Mouse (Mus musculus): ENCODE measurements at regions not wholly inside any gene's neighbourhood (a gene's known extent, or its start where the extent isn't known, plus 50 kb on each side); places are given as distances from the start of the nearest gene placed in this dataset.

DNA sequence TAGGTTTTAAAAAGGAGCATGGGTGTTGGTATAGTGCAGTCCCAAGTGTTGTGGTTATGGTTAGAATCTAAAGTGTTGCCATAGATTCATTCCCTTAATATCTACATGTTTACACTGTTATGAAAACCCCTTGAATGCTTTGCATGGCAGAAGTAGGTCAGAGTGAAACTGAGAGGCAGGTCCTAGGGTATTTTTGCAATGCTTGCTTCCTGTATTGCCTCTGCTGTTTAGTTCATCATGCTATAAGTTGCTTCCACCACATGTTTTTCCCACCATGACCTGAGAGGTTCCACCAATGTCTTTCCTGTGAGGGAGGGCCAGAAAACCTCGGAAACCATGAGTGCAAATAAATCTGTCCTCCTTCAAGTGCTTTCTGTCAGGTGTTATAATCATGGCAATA is 224.1 kb upstream of the Gm9972 start:
- H3K36me3 ChIP-seq (ENCODE audit: control insufficient read depth in 1 of 2, insufficient read depth in 2 of 2, low read length in 2 of 2): no peaks in the 10 kb centered on the region
- H3K27me3 ChIP-seq (ENCODE audit: control insufficient read depth in 1 of 2, insufficient read depth in 2 of 2, low read length in 2 of 2): no peaks in the 10 kb centered on the region
- H3K27ac ChIP-seq (ENCODE audit: control insufficient read depth, low read depth, low read length): no peak overlapping the region
- DNase-seq (ENCODE audit: low read depth, low spot score): no peak
- H3K9me3 ChIP-seq (replicated peaks; ENCODE audit: insufficient read depth, low read length): no peaks in the 10 kb centered on the region
- TF ChIP-seq ZC3H11A (IDR thresholded peaks at IDR 0.05; ENCODE audit: low read depth, low read length): no peak
- no peak overlapping the region for H3K4me3 ChIP-seq (ENCODE audit: control insufficient read depth in 1 of 2, insufficient read depth in 1 of 2, low read depth in 2 of 2, low read length in 2 of 2)
- H3K79me2 ChIP-seq (ENCODE audit: control insufficient read depth, insufficient read depth, low read length, poor library complexity): no peaks in the 10 kb centered on the region
- no peak overlapping the region for H3K9ac ChIP-seq (ENCODE audit: control insufficient read depth, low read depth, low read length, poor library complexity, severe bottlenecking)
- H3K4me1 ChIP-seq (ENCODE audit: control insufficient read depth in 1 of 2, insufficient read depth in 2 of 2, low read length in 2 of 2): no peaks in the 10 kb centered on the region

DNA sequence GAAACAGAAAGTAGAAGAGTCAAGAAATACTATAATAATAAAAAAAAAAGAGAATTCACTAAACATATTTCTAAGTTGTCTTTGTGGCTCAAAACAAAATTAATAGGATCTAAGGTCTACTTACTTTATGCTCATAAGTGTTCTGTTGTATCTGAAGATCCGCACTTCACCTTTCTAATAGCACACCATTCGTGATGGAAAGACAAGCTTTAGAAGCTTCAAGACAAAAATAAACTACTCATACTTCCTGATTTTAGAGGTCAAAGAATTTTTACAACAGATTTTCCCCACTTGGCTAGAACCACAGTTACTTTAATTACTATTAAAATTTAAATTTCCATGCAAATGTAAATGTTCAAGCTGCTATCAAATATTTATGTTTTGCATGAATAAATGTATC is 219.8 kb upstream of the Gm9972 start:
- H3K36me3 ChIP-seq (ENCODE audit: control insufficient read depth in 1 of 2, insufficient read depth in 2 of 2, low read length in 2 of 2): no peaks in the 10 kb centered on the region
- H3K4me1 ChIP-seq (ENCODE audit: control insufficient read depth in 1 of 2, insufficient read depth in 2 of 2, low read length in 2 of 2): no peaks in the 10 kb centered on the region
- no peaks in the 10 kb centered on the region for H3K79me2 ChIP-seq (ENCODE audit: control insufficient read depth, insufficient read depth, low read length, poor library complexity)
- no peak for TF ChIP-seq KAT2A (conservative IDR thresholded peaks at IDR 0.05; ENCODE audit: low read depth, low read length)
- TF ChIP-seq SMC3 (IDR thresholded peaks at IDR 0.05; ENCODE audit: low read depth, low read length): no peak
- TF ChIP-seq ZNF384 (IDR thresholded peaks at IDR 0.05; ENCODE audit: low read depth, low read length): no peak
- TF ChIP-seq CHD2 (IDR thresholded peaks at IDR 0.05; ENCODE audit: low read length): no peak
- H3K27me3 ChIP-seq (ENCODE audit: control insufficient read depth in 1 of 2, insufficient read depth in 2 of 2, low read length in 2 of 2): no peaks in the 10 kb centered on the region
- no peak overlapping the region for H3K4me3 ChIP-seq (ENCODE audit: control insufficient read depth in 1 of 2, insufficient read depth in 1 of 2, low read depth in 2 of 2, low read length in 2 of 2)
- no peak overlapping the region for H3K9ac ChIP-seq (ENCODE audit: control insufficient read depth, low read depth, low read length, poor library complexity, severe bottlenecking)
- H3K27ac ChIP-seq (ENCODE audit: control insufficient read depth, low read depth, low read length): no peak overlapping the region
- DNase-seq (ENCODE audit: low read depth, low spot score): no peak
- no peaks in the 10 kb centered on the region for H3K9me3 ChIP-seq (replicated peaks; ENCODE audit: insufficient read depth, low read length)

- Histone ChIP-seq H3K4me1 (ENCODE audit: control insufficient read depth in 1 of 2, insufficient read depth in 2 of 2, low read length in 2 of 2) (no peaks in the 10 kb centered on the region), H3K9ac (ENCODE audit: control insufficient read depth, low read depth, low read length, poor library complexity, severe bottlenecking) (no peak overlapping the region), H3K27ac (ENCODE audit: control insufficient read depth, low read depth, low read length) (no peak overlapping the region), H3K9me3 (replicated peaks; ENCODE audit: insufficient read depth, low read length) (no peaks in the 10 kb centered on the region), H3K4me3 (ENCODE audit: control insufficient read depth in 1 of 2, insufficient read depth in 1 of 2, low read depth in 2 of 2, low read length in 2 of 2) (no peak overlapping the region), H3K27me3 (ENCODE audit: control insufficient read depth in 1 of 2, insufficient read depth in 2 of 2, low read length in 2 of 2) (no peaks in the 10 kb centered on the region), H3K36me3 (ENCODE audit: control insufficient read depth in 1 of 2, insufficient read depth in 2 of 2, low read length in 2 of 2) (no peaks in the 10 kb centered on the region), H3K79me2 (ENCODE audit: control insufficient read depth, insufficient read depth, low read length, poor library complexity) (no peaks in the 10 kb centered on the region)
- DNase-seq (ENCODE audit: low read depth, low spot score): no peak
- TF ChIP-seq POLR2A (IDR thresholded peaks at IDR 0.05; ENCODE audit: control insufficient read depth in 1 of 2, insufficient read depth in 1 of 2, low read depth in 1 of 2, low read length in 2 of 2, poor library complexity in 1 of 2) (no peak), MYB (IDR thresholded peaks at IDR 0.05; ENCODE audit: low read depth, low read length) (no peak)
These were observed 212.7 kb upstream of the Gm9972 start for GRCm38 (mm10) chr11:42822835-42823234.

DNA sequence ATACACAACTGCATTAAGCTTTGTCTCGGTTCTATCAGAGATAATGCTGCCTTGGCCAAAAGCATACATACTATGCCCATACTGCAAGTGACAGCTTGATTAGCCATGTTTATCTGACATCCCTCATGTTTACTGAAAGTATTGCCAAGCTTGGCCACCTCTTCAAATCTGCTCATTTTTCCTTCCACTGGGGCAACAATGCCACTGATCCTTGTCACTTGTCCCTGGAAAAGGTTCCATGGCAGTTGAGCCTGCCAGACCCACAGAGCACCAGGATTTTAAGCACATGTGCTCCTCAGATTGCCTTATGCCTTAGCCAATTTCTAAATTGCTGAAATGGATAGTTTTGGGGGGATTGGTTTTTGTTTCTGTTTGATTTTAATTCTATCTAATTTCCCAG is 189.8 kb upstream of the Gm9972 start:
- no peaks in the 10 kb centered on the region for H3K9me3 ChIP-seq (replicated peaks; ENCODE audit: insufficient read depth, low read length)
- H3K4me1 ChIP-seq (ENCODE audit: control insufficient read depth in 1 of 2, insufficient read depth in 2 of 2, low read length in 2 of 2): no peaks in the 10 kb centered on the region
- no peak overlapping the region for H3K27ac ChIP-seq (ENCODE audit: control insufficient read depth, low read depth, low read length)
- TF ChIP-seq CTCF (IDR thresholded peaks at IDR 0.05 in 2 of 3, conservative IDR thresholded peaks at IDR 0.05 in 1 of 3; ENCODE audit: control insufficient read depth in 1 of 3, insufficient read depth in 1 of 3, low read depth in 2 of 3, low read length in 3 of 3, poor library complexity in 1 of 3, severe bottlenecking in 1 of 3): no peak
- no peak for TF ChIP-seq ETS1 (IDR thresholded peaks at IDR 0.05; ENCODE audit: low read depth, low read length)
- no peaks in the 10 kb centered on the region for H3K79me2 ChIP-seq (ENCODE audit: control insufficient read depth, insufficient read depth, low read length, poor library complexity)
- H3K4me3 ChIP-seq (ENCODE audit: control insufficient read depth in 1 of 2, insufficient read depth in 1 of 2, low read depth in 2 of 2, low read length in 2 of 2): no peak overlapping the region
- no peaks in the 10 kb centered on the region for H3K27me3 ChIP-seq (ENCODE audit: control insufficient read depth in 1 of 2, insufficient read depth in 2 of 2, low read length in 2 of 2)
- DNase-seq (ENCODE audit: low read depth, low spot score): no peak
- H3K36me3 ChIP-seq (ENCODE audit: control insufficient read depth in 1 of 2, insufficient read depth in 2 of 2, low read length in 2 of 2): no peaks in the 10 kb centered on the region
- H3K9ac ChIP-seq (ENCODE audit: control insufficient read depth, low read depth, low read length, poor library complexity, severe bottlenecking): no peak overlapping the region
